Mouse (Mus musculus) G1E (cell line): ENCODE measurements around the gene Pemt. TPM values are rescaled to one million over a fixed set of nuclear protein-coding genes. Genes with fewer than 3 reads are reported as not detected.
A peak's percentile ranks its signal among the peaks of the same experiment; 100 is the strongest.

ENCODE experiments used
- ATAC-seq: 2 replicates; pipeline ENCODE4 v1.8.0; 2016; ENCODE audit warnings: mild to moderate bottlenecking; ENCODE audit not compliant: insufficient number of reproducible peaks, poor library complexity, low FRiP score, severe bottlenecking; ENCODE audit errors: extremely low read depth
- DNase-seq: peaks from one replicate; pipeline ENCODE4 v3.0.0; 2012; ENCODE audit warnings: low spot score
- H3K27me3 ChIP-seq: 2 replicates; pipeline ENCODE4 v1.6.1; 2012; ENCODE audit warnings: mild to moderate bottlenecking, low read length, inconsistent platforms; ENCODE audit not compliant: insufficient read depth
- H3K36me3 ChIP-seq: replicated peaks from 2 replicates; pipeline ENCODE3; 2012; ENCODE audit warnings: mild to moderate bottlenecking, inconsistent platforms
- H3K4me1 ChIP-seq: 2 replicates; pipeline ENCODE4 v1.6.1; 2012; ENCODE audit warnings: low read depth, low read length, inconsistent platforms, mixed read lengths; ENCODE audit not compliant: insufficient read depth
- H3K4me3 ChIP-seq: 2 replicates; pipeline ENCODE4 v1.5.1; 2012; ENCODE audit warnings: low read depth, mild to moderate bottlenecking, inconsistent platforms, low read length, moderate library complexity, mixed read lengths
- H3K9me3 ChIP-seq: replicated peaks from 2 replicates; pipeline ENCODE4 v1.6.1; 2012; ENCODE audit warnings: inconsistent platforms
- CTCF ChIP-seq: IDR thresholded peaks from 2 replicates; pipeline ENCODE4 v1.5.1; 2012; ENCODE audit warnings: low read depth, low read length, inconsistent platforms, mixed read lengths
- GATA1 ChIP-seq: IDR thresholded peaks from 2 replicates; pipeline ENCODE4 v1.6.1; 2012; ENCODE audit warnings: borderline replicate concordance, low read length, inconsistent platforms, mixed read lengths
- GATA2 ChIP-seq: IDR thresholded peaks from 2 replicates; pipeline ENCODE4 v1.6.1; 2012; ENCODE audit warnings: low read depth, low read length, inconsistent platforms, borderline replicate concordance
- POLR2AphosphoS5 ChIP-seq: IDR thresholded peaks from 2 replicates; pipeline ENCODE4 v1.6.1; 2012; ENCODE audit warnings: low read depth, low read length, inconsistent platforms; ENCODE audit not compliant: insufficient replicate concordance
- TAL1 ChIP-seq: conservative IDR thresholded peaks from 2 replicates; pipeline ENCODE4 v1.6.1; 2012; ENCODE audit warnings: low read depth, low read length, inconsistent platforms, mixed read lengths
- polyA plus RNA-seq: library from polyadenylated mRNA; stranded (reverse); fragments of >175 nt; gene quantifications from 2 replicates; pipeline ENCODE4 v1.2.3, GENCODE M21; 2012
- total RNA-seq, 2 experiments: library from RNA; stranded (forward) in 1 of 2; stranded (reverse) in 1 of 2; fragments of 200-1000 nt in 1 of 2; fragments of >200 nt in 1 of 2; fragmentation: Nextera tagmentation in 1 of 2; gene quantifications; 2 replicates each; pipeline ENCODE4 v1.2.3; 2014 to 2017

The Pemt gene
- total and polyA plus RNA-seq, 3 experiments: 2.8 to 6.5 (median 3.8) TPM

- H3K4me1 ChIP-seq: peaks cover 15% of the 10 kb centered on the region
- ATAC-seq (no peak), DNase-seq (no peak)
- peaks cover 43% of the 10 kb centered on the region for H3K27me3 ChIP-seq
- no peaks in the 10 kb centered on the region for H3K36me3 ChIP-seq
- H3K9me3 ChIP-seq: no peaks in the 10 kb centered on the region
- TF ChIP-seq GATA1: no peak
- TF ChIP-seq TAL1: no peak
- TF ChIP-seq CTCF: no peak
- TF ChIP-seq GATA2: no peak
- no peak for TF ChIP-seq POLR2AphosphoS5
- H3K4me3 ChIP-seq: no peak overlapping the region
These were observed 24.9 kb upstream of the Pemt start for GRCm38 (mm10) chr11:60071221-60071620.

DNA sequence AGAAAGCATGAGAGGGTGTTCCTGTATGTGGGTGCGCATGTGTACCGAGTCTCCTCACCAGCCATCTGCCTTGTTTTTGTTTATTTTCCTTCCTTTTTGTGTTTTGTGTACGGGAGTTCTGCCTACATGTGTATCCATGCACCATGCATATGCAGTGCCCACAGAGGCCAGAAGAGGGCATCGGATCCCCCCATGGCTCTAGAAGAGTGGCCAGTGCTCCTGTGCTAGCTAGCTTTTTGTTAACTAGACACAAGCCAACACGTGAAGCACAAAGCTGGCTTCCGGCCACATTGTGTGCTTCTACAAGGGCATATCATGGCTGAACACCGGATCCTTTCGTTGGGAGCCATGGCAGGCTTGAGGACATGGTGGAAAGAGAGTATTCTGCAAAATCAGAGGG, 24.3 kb upstream of the Pemt start:
- ATAC-seq: no peak
- H3K4me1 ChIP-seq: peaks cover 15% of the 10 kb centered on the region

DNA sequence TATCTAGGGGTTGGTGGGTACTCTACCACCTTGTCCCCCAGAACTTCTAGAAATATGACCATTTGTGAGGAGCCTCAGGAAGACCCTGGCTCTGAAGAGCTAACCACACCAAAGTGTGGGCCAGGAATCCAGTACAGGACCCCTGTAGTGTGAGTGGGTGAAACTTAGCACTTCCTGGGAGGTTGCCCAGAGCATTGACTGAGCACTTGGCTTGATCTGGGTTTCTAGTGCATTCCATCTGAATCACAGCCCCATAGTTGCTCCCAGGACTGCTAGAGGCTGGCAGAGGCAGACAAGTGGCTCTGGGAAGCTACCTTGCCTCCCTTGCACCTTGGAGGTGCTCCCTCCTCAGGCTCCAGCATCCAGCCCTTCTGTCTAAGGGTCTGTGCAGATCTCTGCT, 22.3 kb upstream of the Pemt start:
- ATAC-seq (no peak), DNase-seq (no peak)
- H3K27me3 ChIP-seq: peaks cover 35% of the 10 kb centered on the region
- TF ChIP-seq CTCF: no peak
- no peak for TF ChIP-seq GATA1
- no peak for TF ChIP-seq TAL1
- TF ChIP-seq POLR2AphosphoS5: no peak
- TF ChIP-seq GATA2: no peak
- no peak overlapping the region for H3K4me3 ChIP-seq
- no peaks in the 10 kb centered on the region for H3K9me3 ChIP-seq
- peaks cover 15% of the 10 kb centered on the region for H3K4me1 ChIP-seq
- H3K36me3 ChIP-seq: no peaks in the 10 kb centered on the region

More for the DNA sequence above, 24.3 kb upstream of the Pemt start:
- no peaks in the 10 kb centered on the region for H3K9me3 ChIP-seq
- peaks cover 45% of the 10 kb centered on the region for H3K27me3 ChIP-seq
- no peak for TF ChIP-seq GATA1
- no peak for TF ChIP-seq POLR2AphosphoS5
- peak; percentile 77 for TF ChIP-seq CTCF
- TF ChIP-seq GATA2: no peak
- no peak for TF ChIP-seq TAL1
- H3K36me3 ChIP-seq: no peaks in the 10 kb centered on the region
- H3K4me3 ChIP-seq: no peak overlapping the region
- DNase-seq: no peak

DNA sequence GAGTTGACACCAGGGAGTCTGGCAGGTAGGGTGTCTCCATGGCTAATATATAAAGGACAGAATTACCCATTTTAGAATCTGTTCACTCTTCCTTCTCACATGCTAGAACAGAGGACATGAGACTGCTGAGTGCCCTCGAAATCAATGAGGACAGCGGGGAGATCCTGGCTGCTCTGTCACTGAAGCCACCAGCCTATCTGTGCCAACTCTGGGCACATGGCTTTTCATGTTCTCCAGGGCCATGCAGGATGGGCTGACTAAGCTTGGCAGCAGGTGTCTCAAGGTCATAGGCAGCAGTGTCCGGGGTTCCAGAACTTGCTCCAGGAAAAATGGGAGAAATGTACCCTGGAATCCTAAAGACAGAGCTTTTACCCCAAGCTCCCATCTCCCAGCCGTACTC, 21.4 kb upstream of the Pemt start:
- H3K9me3 ChIP-seq: no peaks in the 10 kb centered on the region
- peaks cover 15% of the 10 kb centered on the region for H3K4me1 ChIP-seq
- H3K4me3 ChIP-seq: no peak overlapping the region
- ATAC-seq (no peak), DNase-seq (no peak)
- peaks cover 31% of the 10 kb centered on the region for H3K27me3 ChIP-seq
- TF ChIP-seq GATA1: no peak
- no peaks in the 10 kb centered on the region for H3K36me3 ChIP-seq

GRCm38 (mm10) chr11:60065267-60065666, 19.0 kb upstream of the Pemt start:
- no peak for DNase-seq
- ATAC-seq: no peak
- Histone ChIP-seq H3K9me3 (no peaks in the 10 kb centered on the region), H3K36me3 (no peaks in the 10 kb centered on the region), H3K4me1 (peaks cover 5% of the 10 kb centered on the region; the same call in 1 of the 2 replicates), H3K27me3 (peaks cover 34% of the 10 kb centered on the region), H3K4me3 (no peak overlapping the region)
- TF ChIP-seq TAL1 (no peak), GATA2 (no peak), CTCF (no peak), POLR2AphosphoS5 (no peak), GATA1 (no peak)

GRCm38 (mm10) chr11:60061504-60062006, 15.3 kb upstream of the Pemt start:
- no peaks in the 10 kb centered on the region for H3K9me3 ChIP-seq
- no peak for TF ChIP-seq CTCF
- no peak for TF ChIP-seq GATA2
- TF ChIP-seq GATA1: no peak
- no peak for TF ChIP-seq TAL1
- TF ChIP-seq POLR2AphosphoS5: no peak
- ATAC-seq (no peak), DNase-seq (no peak)
- no peaks in the 10 kb centered on the region for H3K36me3 ChIP-seq
- no peaks in the 10 kb centered on the region for H3K4me1 ChIP-seq
- H3K4me3 ChIP-seq: no peak overlapping the region
- peaks cover 45% of the 10 kb centered on the region for H3K27me3 ChIP-seq

DNA sequence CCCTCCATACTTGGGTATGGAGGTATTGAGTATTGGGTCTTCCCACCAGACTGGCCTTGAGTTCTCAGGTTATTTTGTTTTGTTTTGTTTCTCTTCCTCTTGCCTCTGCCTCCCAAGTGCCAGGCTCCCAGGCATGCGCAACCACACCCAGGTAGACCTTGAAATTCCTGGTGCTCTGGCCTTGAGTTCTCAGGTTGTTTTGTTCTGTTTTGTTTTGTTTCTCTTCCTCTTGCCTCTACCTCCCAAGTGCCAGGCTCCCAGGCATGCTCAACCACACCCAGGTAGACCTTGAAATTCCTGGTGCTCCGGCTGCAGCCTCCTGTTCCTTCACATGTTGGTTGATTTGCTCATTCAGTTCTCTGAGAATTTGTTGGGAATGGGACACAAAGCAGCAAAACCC, 13.7 kb upstream of the Pemt start:
- Histone ChIP-seq H3K4me1 (no peaks in the 10 kb centered on the region), H3K36me3 (no peaks in the 10 kb centered on the region)
- ATAC-seq: no peak

More for the DNA sequence above, 13.7 kb upstream of the Pemt start:
- H3K4me3 ChIP-seq: no peak overlapping the region
- H3K9me3 ChIP-seq: no peaks in the 10 kb centered on the region
- TF ChIP-seq TAL1 (no peak), GATA2 (no peak), POLR2AphosphoS5 (no peak), CTCF (no peak), GATA1 (no peak)
- DNase-seq: no peak
- H3K27me3 ChIP-seq: peaks cover 44% of the 10 kb centered on the region
